Mouse (Mus musculus) embryonic facial prominence, embryonic 12.5 days (tissue): ENCODE results near the gene Rsbn1l. TPM values are rescaled to one million over a fixed set of nuclear protein-coding genes. Genes with fewer than 3 reads are reported as not detected.

Source experiments
- ATAC-seq: fragments of 200-750 bp; cut with Nextera tagmentation; 2 replicates; pipeline ENCODE4 v1.8.0; 2017; ENCODE audit not compliant: insufficient number of reproducible peaks, insufficient read depth, low FRiP score, low TSS enrichment
- H3K27ac ChIP-seq: fragments of 300-500 bp; sonication (generic); 2 replicates; pipeline ENCODE4 v1.5.1; 2016; ENCODE audit warnings: mild to moderate bottlenecking
- H3K27me3 ChIP-seq: fragments of 300-500 bp; sonication (generic); 2 replicates; pipeline ENCODE4 v1.6.1; 2016; ENCODE audit warnings: mild to moderate bottlenecking, moderate library complexity
- H3K36me3 ChIP-seq: fragments of 300-500 bp; sonication (generic); 2 replicates; pipeline ENCODE4 v1.6.1; 2016; ENCODE audit warnings: mild to moderate bottlenecking
- H3K4me1 ChIP-seq: fragments of 300-500 bp; sonication (generic); 2 replicates; pipeline ENCODE4 v1.6.1; 2016
- H3K4me2 ChIP-seq: fragments of 300-500 bp; sonication (generic); replicated peaks from 2 replicates; pipeline ENCODE4 v1.6.1; 2016; ENCODE audit warnings: mild to moderate bottlenecking, moderate library complexity
- H3K4me3 ChIP-seq: fragments of 300-500 bp; sonication (generic); 2 replicates; pipeline ENCODE4 v1.5.1; 2016; ENCODE audit warnings: mild to moderate bottlenecking
- H3K9ac ChIP-seq: fragments of 300-500 bp; sonication (generic); 2 replicates; pipeline ENCODE4 v1.6.1; 2016; ENCODE audit warnings: mild to moderate bottlenecking, moderate library complexity
- H3K9me3 ChIP-seq: fragments of 300-500 bp; sonication (generic); 2 replicates; pipeline ENCODE4 v1.6.1; 2016; ENCODE audit warnings: mild to moderate bottlenecking, moderate library complexity
- WGBS: fragments of 180-500 bp; shearing (Covaris S2); methylation state at CpG from one replicate; pipeline ENCODE4 v1.1.7; 2016; 5-methylcytosine and 5-hydroxymethylcytosine counted together
- polyA plus RNA-seq: library from polyadenylated mRNA; unstranded; fragments of >200 nt; fragmentation: Nextera tagmentation; extraction: Ambion mirVana; gene quantifications from 2 replicates; pipeline ENCODE4 v1.2.1, GENCODE M21; 2016

The Rsbn1l gene
- polyA plus RNA-seq = 5.7 and 6.1 TPM in 2 replicates

GRCm38 (mm10) chr5:20956298-20956697, at the start of gene Rsbn1l:
Rsbn1l (minus strand) TSS chr5:20956398.
- WGBS = 97% methylated on average over 3 of the region's 3 CpGs
- ATAC-seq = no peak

GRCm38 (mm10) chr5:21002723-21003122, 46.5 kb upstream of the Rsbn1l start:
- H3K4me3 ChIP-seq = no peak overlapping the region
- H3K9me3 ChIP-seq = no peaks in the 10 kb centered on the region
- H3K27ac ChIP-seq = no peak overlapping the region
- no peak for ATAC-seq
- H3K9ac ChIP-seq = no peak overlapping the region
- H3K27me3 ChIP-seq = no peaks in the 10 kb centered on the region
- 94% methylated on average over 6 of the region's 6 CpGs for WGBS
- no peaks in the 10 kb centered on the region for H3K4me1 ChIP-seq
- peaks cover 51% of the 10 kb centered on the region for H3K36me3 ChIP-seq
- H3K4me2 ChIP-seq = no peak overlapping the region

More at GRCm38 (mm10) chr5:20956298-20956697, at the start of gene Rsbn1l:
- Histone ChIP-seq H3K4me1 (0 out of 2 replicates have a peak, but pooled peaks cover 3% of the 10 kb centered on the region), H3K27ac (no peak within 1 kb of the TSS), H3K36me3 (peaks cover 10% of the 10 kb centered on the region), H3K27me3 (no peaks in the 10 kb centered on the region), H3K9me3 (peaks cover 7% of the 10 kb centered on the region; the same call in 1 of the 2 replicates), H3K4me2 (no peak within 1 kb of the TSS), H3K4me3 (no peak within 1 kb of the TSS), H3K9ac (no peak within 1 kb of the TSS)

GRCm38 (mm10) chr5:21001622-21002315, 45.6 kb upstream of the Rsbn1l start:
- Histone ChIP-seq H3K4me3 (no peak overlapping the region), H3K36me3 (peaks cover 60% of the 10 kb centered on the region), H3K27ac (no peak overlapping the region), H3K4me1 (no peaks in the 10 kb centered on the region), H3K9ac (no peak overlapping the region), H3K27me3 (no peaks in the 10 kb centered on the region), H3K4me2 (no peak overlapping the region), H3K9me3 (no peaks in the 10 kb centered on the region)
- no peak for ATAC-seq
- WGBS = 89% methylated on average over 10 of the region's 10 CpGs

GRCm38 (mm10) chr5:20998427-20998826, 42.2 kb upstream of the Rsbn1l start:
- no peaks in the 10 kb centered on the region for H3K4me1 ChIP-seq
- no peak overlapping the region for H3K9ac ChIP-seq
- H3K27me3 ChIP-seq = no peaks in the 10 kb centered on the region
- no peak overlapping the region for H3K4me2 ChIP-seq
- WGBS = 94% methylated on average over 6 of the region's 6 CpGs
- no peak overlapping the region for H3K27ac ChIP-seq
- peaks cover 78% of the 10 kb centered on the region for H3K36me3 ChIP-seq
- H3K4me3 ChIP-seq = no peak overlapping the region
- no peak for ATAC-seq
- H3K9me3 ChIP-seq = no peaks in the 10 kb centered on the region

GRCm38 (mm10) chr5:20997555-20997954, 41.4 kb upstream of the Rsbn1l start:
- no peak overlapping the region for H3K4me2 ChIP-seq
- H3K36me3 ChIP-seq = peaks cover 75% of the 10 kb centered on the region
- no peaks in the 10 kb centered on the region for H3K4me1 ChIP-seq
- no peak overlapping the region for H3K9ac ChIP-seq
- H3K4me3 ChIP-seq = no peak overlapping the region
- WGBS = 89% methylated on average over 6 of the region's 6 CpGs
- H3K27ac ChIP-seq = no peak overlapping the region
- no peak for ATAC-seq
- no peaks in the 10 kb centered on the region for H3K9me3 ChIP-seq
- H3K27me3 ChIP-seq = no peaks in the 10 kb centered on the region

- Histone ChIP-seq H3K4me2 (no peak overlapping the region), H3K27ac (no peak overlapping the region), H3K36me3 (peaks cover 61% of the 10 kb centered on the region), H3K9ac (no peak overlapping the region), H3K9me3 (no peaks in the 10 kb centered on the region), H3K4me3 (no peak overlapping the region), H3K27me3 (no peaks in the 10 kb centered on the region), H3K4me1 (no peaks in the 10 kb centered on the region)
- 96% methylated on average over 8 of the region's 8 CpGs for WGBS
- no peak for ATAC-seq
Observed at GRCm38 (mm10) chr5:20990062-20990809, 34.0 kb upstream of the Rsbn1l start.

GRCm38 (mm10) chr5:20986271-20986670, 30.1 kb upstream of the Rsbn1l start:
- WGBS = 95% methylated on average over 8 of the region's 8 CpGs

GRCm38 (mm10) chr5:20983505-20983904, 27.3 kb upstream of the Rsbn1l start:
- Histone ChIP-seq H3K27ac (no peak overlapping the region), H3K9me3 (0 out of 2 replicates have a peak, but pooled peaks cover 4% of the 10 kb centered on the region), H3K4me2 (no peak overlapping the region), H3K4me1 (no peaks in the 10 kb centered on the region), H3K4me3 (no peak overlapping the region), H3K27me3 (no peaks in the 10 kb centered on the region), H3K36me3 (peaks cover 23% of the 10 kb centered on the region), H3K9ac (no peak overlapping the region)
- ATAC-seq = no peak

More at GRCm38 (mm10) chr5:20986271-20986670, 30.1 kb upstream of the Rsbn1l start:
- peaks cover 45% of the 10 kb centered on the region for H3K36me3 ChIP-seq
- no peaks in the 10 kb centered on the region for H3K9me3 ChIP-seq
- H3K9ac ChIP-seq = no peak overlapping the region
- no peak overlapping the region for H3K4me2 ChIP-seq
- no peak for ATAC-seq
- no peak overlapping the region for H3K27ac ChIP-seq
- H3K27me3 ChIP-seq = no peaks in the 10 kb centered on the region
- no peaks in the 10 kb centered on the region for H3K4me1 ChIP-seq
- H3K4me3 ChIP-seq = no peak overlapping the region

- ATAC-seq = no peak
- H3K27me3 ChIP-seq = no peaks in the 10 kb centered on the region
- H3K4me1 ChIP-seq = peaks cover 4% of the 10 kb centered on the region; the same call in 1 of the 2 replicates
- H3K4me2 ChIP-seq = no peak overlapping the region
- WGBS = 80% methylated on average over 4 of the region's 4 CpGs
- no peaks in the 10 kb centered on the region for H3K9me3 ChIP-seq
- H3K27ac ChIP-seq = no peak overlapping the region
- H3K9ac ChIP-seq = no peak overlapping the region
- H3K4me3 ChIP-seq = no peak overlapping the region
- no peaks in the 10 kb centered on the region for H3K36me3 ChIP-seq
Observed at GRCm38 (mm10) chr5:20974690-20975089, 18.5 kb upstream of the Rsbn1l start.

GRCm38 (mm10) chr5:20973999-20974398, 17.8 kb upstream of the Rsbn1l start:
- no peak for ATAC-seq

GRCm38 (mm10) chr5:20973069-20973468, 16.9 kb upstream of the Rsbn1l start:
- H3K4me3 ChIP-seq = no peak overlapping the region
- peaks cover 5% of the 10 kb centered on the region; the same call in 1 of the 2 replicates for H3K4me1 ChIP-seq
- no peaks in the 10 kb centered on the region for H3K36me3 ChIP-seq
- no peak overlapping the region for H3K4me2 ChIP-seq
- H3K27ac ChIP-seq = no peak overlapping the region
- ATAC-seq = no peak
- no peaks in the 10 kb centered on the region for H3K27me3 ChIP-seq
- 65% methylated on average over 5 of the region's 5 CpGs for WGBS
- no peaks in the 10 kb centered on the region for H3K9me3 ChIP-seq
- no peak overlapping the region for H3K9ac ChIP-seq

More at GRCm38 (mm10) chr5:20973999-20974398, 17.8 kb upstream of the Rsbn1l start:
- H3K4me3 ChIP-seq = no peak overlapping the region
- WGBS = 11% methylated on average over 6 of the region's 7 CpGs
- H3K4me1 ChIP-seq = peaks cover 4% of the 10 kb centered on the region; the same call in 1 of the 2 replicates
- H3K4me2 ChIP-seq = no peak overlapping the region
- no peak overlapping the region for H3K9ac ChIP-seq
- H3K9me3 ChIP-seq = no peaks in the 10 kb centered on the region
- no peaks in the 10 kb centered on the region for H3K27me3 ChIP-seq
- no peaks in the 10 kb centered on the region for H3K36me3 ChIP-seq
- H3K27ac ChIP-seq = no peak overlapping the region

- 67% methylated on average over 9 of the region's 9 CpGs for WGBS
- H3K36me3 ChIP-seq = no peaks in the 10 kb centered on the region
- H3K9me3 ChIP-seq = no peaks in the 10 kb centered on the region
- no peak for ATAC-seq
- H3K4me2 ChIP-seq = no peak overlapping the region
- no peak overlapping the region for H3K9ac ChIP-seq
- no peak overlapping the region for H3K4me3 ChIP-seq
- no peak overlapping the region for H3K27ac ChIP-seq
- H3K4me1 ChIP-seq = peaks cover 6% of the 10 kb centered on the region; the same call in 1 of the 2 replicates
- H3K27me3 ChIP-seq = no peaks in the 10 kb centered on the region
Observed at GRCm38 (mm10) chr5:20968963-20969362, 12.8 kb upstream of the Rsbn1l start.
